Mouse (Mus musculus): ENCODE results near the gene Gm10837.

The Gm10837 gene

DNA sequence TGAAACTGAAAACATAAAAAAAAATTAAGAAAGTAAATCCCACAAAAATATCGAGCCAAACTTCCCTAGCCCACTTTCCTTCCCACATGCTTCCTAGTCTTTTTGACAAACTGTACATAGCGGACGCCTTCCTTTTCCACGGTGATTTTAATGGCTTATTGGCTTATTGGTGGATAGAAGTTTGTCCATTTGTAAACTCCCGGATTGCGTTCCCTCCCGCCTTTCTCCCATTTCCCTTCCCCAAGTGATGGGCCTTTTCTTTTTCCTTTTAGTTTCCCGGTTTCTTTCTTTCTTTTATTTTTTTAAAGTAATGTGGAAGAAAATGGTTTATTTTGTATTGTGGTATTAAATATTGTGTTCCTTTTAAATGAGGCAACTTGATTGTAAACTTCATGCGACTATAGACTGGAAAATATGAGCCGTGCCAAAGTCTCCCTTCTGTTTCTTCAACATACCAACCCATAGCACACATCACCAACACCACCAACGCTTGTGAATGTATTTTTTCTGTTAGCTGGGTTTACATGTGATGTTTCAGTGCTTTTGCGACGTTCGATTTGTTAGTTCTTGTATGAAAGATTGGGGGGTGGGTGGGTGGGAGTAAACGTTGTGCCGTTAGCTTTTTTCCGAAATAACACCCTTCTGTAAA lies 10.8 kb upstream of the Gm10837 start:
- DNase-seq, result no peak

DNA sequence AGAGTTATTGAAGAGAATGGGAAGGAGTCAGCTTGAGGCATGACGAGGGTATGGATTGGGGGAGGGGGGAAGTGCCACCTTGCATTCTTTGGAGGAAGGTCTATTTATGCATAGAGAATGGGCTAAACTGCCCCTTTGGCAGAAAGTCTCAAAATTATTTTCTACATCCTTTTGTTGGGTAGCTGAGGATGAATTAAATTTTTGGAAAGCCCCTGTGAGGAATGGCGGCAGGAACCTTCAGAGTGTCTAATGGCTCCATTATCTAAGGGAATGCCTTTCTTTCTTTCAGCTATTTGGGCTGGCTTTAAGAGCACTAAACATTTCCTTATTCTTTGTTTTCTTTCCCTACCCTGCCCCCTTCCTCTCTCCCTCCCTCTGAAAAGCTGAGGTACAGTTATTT lies 10.0 kb upstream of the Gm10837 start:
- DNase-seq, result no peak

- DNase-seq, result no peak
These were observed 9.2 kb upstream of the Gm10837 start for GRCm38 (mm10) chr14:122481181-122481580.

GRCm38 (mm10) chr14:122482081-122483023 lies 8.0 kb upstream of the Gm10837 start:
- DNase-seq, result no peak

- no peak for DNase-seq
These were observed 7.4 kb upstream of the Gm10837 start for GRCm38 (mm10) chr14:122483024-122483385.

DNA sequence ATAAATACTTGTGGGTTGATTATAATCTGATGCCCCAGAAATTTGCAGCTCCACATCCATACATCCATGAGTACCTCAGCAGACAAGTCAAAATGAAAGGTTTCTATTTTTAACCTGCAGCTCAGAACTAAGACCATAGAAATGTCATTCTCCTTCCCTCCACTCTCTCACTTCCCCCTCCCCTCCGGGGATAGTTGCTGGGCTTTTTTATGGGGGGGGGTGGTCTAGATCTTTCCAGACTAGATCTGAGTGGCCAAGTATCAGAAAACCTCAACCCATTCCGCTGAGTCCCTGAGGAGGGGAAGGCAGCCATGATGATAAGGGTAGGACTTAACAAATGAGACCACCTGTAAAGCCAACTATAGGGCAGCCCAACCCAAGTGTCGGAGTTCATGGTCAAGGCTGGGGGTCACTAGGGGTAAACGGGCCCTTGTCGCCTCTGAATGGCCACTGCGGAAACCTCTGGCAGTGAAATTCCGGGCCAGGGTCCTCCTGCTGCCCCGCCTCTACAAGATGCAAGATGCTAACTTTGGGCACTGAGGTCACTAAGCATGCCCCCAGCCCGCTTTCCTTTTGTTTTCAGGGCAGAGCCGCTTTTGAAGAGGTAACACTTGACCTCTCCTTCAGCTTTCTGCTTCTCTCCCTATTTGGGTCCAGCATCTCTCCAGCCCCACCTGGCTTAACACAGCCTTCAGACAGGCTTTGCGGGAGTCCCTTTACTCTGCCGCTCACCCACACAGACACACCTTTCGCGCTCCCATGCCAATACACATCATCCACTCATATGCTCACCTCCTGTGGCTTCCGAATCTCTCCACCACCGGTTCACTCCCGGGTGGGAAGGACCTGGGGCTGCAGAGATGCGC lies 6.6 kb upstream of the Gm10837 start:
- no peak for DNase-seq

GRCm38 (mm10) chr14:122484458-122484843 lies 5.9 kb upstream of the Gm10837 start:
- DNase-seq, result no peak

GRCm38 (mm10) chr14:122484844-122485551 lies 5.4 kb upstream of the Gm10837 start:
- DNase-seq, result no peak

GRCm38 (mm10) chr14:122485635-122486181 lies 4.7 kb upstream of the Gm10837 start:
- no peak for DNase-seq

DNA sequence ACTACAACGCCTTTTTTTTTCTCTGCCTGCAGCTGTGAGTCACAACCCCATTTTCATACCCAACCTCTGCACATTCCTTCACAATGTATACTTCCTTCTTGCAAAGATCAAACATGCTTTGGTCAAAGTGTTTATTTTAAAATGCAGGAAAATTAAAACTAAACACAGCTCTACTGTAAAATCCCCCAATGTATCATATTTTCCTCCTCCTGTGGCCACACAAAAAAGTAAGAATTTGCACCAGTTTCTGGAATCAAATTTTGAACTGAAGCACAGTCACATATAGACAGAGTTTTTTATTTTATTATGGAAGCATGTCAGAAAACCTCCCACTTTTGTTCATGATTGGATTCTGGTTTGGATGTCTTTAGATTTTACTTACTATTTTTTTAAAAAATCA lies 3.8 kb upstream of the Gm10837 start:
- no peak for DNase-seq

- peak; percentile 61 for DNase-seq
These were observed 3.0 kb upstream of the Gm10837 start for GRCm38 (mm10) chr14:122487366-122487765.

- peak; percentile 8 for DNase-seq
These were observed 1.3 kb upstream of the Gm10837 start for GRCm38 (mm10) chr14:122489041-122489440.

DNA sequence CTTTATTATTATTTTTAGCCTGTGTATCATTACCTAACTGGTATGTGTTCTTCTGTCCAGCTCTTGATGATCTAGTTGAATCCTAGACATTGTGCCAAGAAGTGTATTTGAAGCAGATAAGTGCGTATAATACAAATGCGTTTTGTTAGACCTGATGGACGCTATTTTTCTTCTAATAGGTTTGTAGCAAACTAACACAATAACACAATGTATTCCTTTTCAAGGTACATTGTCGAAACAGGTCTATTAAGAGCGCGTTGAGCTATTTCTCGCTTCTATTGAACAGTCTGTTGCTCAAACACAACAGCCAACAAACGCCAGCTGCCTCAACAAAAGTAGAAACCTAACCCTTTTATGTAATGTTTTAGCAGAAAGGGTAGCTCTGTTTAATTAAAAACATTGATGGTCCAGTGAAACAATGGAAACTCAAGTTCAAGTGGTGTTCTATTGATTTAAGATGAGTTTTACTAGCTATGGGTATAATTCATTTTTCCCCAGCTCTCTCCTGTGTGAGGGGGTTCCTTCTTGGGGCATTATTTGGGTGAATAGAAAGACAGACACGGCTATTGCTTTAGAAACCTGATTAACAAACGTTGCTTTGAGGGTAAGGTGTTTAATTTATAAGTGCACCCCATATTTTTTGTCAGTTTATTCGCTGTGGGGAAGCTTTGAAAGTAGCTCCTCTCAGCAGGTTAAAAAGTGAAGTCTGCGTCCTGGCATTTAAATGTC lies 536 bp upstream of the Gm10837 start:
- DNase-seq, result peak; percentile 23

DNA sequence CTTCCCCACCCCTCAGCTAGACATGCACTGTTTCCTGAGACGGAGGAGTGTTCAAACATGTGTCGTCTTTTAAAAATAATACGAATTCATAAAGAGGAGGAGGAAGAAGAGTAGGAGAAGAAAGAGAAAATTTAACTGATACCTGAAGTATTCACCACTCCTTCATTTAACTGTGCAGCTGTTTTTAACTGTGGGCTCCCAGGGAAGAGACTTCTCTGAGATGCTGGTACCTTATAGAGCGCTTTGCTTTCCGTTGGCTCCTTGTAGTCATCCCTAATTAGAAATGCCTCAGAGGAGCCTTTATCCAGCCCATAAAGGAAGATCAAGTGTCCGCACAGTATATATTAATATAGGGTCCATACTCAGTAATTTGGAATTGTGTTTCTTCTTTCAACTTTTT lies 1.1 kb downstream of the Gm10837 start:
- DNase-seq, result peak; percentile 3

DNA sequence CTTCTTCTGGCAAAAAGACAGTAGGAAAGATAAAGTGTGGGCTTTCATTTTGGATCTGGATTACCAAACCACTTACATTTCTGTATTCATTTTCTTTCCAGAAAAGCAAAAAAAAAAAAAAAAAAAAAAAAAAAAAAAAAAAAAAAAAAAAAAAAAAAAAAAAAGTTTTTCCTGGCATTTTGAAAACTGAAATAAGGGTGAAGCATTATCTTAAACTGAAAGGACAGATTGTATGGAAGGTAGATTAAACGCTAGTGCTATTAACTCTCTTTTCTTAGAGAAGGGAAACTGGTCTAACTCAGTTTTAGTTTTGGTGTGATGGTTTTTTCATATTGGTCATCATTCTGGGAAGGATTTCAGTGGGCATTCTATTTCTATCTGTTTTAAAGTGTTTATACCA lies 1.6 kb downstream of the Gm10837 start:
- DNase-seq, result no peak

- DNase-seq, result peak; percentile 12
These were observed 18.7 kb downstream of the Gm10837 start for GRCm38 (mm10) chr14:122509058-122509457.

- DNase-seq, result peak; percentile 17
These were observed 21.1 kb downstream of the Gm10837 start for GRCm38 (mm10) chr14:122511519-122511918.

- DNase-seq, result peak; percentile 61
These were observed 23.2 kb downstream of the Gm10837 start for GRCm38 (mm10) chr14:122513511-122514036.

GRCm38 (mm10) chr14:122528475-122528874 lies 38.1 kb downstream of the Gm10837 start:
- no peak for DNase-seq

GRCm38 (mm10) chr14:122534017-122534924 lies 43.9 kb downstream of the Gm10837 start, which contains the start of gene Pcca:
Gene Pcca (plus strand): TSS chr14:122534324.
- DNase-seq, result peak; percentile 100

Measured in heart, adult 11 months (tissue).